Mouse (Mus musculus) left cerebral cortex, adult 2 months (tissue): ENCODE results near the gene Xab2. TPM values are rescaled to one million over a fixed set of nuclear protein-coding genes. Genes with fewer than 3 reads are reported as not detected.
"Not testable (repeated sequence)": the region's sequence is repeated elsewhere in the genome, so short reads cannot be mapped to it uniquely, and the experiment has no call there.

Source experiments
- DNase-seq, 2 experiments: peaks; one replicate each; pipeline ENCODE4 v3.0.0; 2021 to 2022; ENCODE audit warnings: low spot score in 2 of 2, mixed read lengths in 1 of 2; ENCODE audit errors: extremely low spot score in 1 of 2
- H3K27ac ChIP-seq: fragments of 200-600 bp; 2 replicates; pipeline ENCODE4 v1.8.1; 2022
- H3K4me3 ChIP-seq: fragments of 200-600 bp; 2 replicates; pipeline ENCODE4 v1.8.1; 2022
- CTCF ChIP-seq: fragments of 200-600 bp; IDR thresholded peaks from 2 replicates; pipeline ENCODE4 v1.8.1; 2022; ENCODE audit warnings: antibody characterized with exemption, mild to moderate bottlenecking, moderate library complexity
- intact Hi-C: fragments of 180-260 bp; cut with DNase I; formaldehyde crosslinking; loops from one replicate; pipeline ENCODE4 v1.15.1; 2025
- total RNA-seq, 2 experiments: library from RNA; stranded (reverse); gene quantifications; 2 replicates each; pipeline ENCODE4 v1.2.3; 2021

Gene Xab2
- total RNA-seq, 2 experiments from 2014 or later: 37.3 to 38.4 TPM

DNA sequence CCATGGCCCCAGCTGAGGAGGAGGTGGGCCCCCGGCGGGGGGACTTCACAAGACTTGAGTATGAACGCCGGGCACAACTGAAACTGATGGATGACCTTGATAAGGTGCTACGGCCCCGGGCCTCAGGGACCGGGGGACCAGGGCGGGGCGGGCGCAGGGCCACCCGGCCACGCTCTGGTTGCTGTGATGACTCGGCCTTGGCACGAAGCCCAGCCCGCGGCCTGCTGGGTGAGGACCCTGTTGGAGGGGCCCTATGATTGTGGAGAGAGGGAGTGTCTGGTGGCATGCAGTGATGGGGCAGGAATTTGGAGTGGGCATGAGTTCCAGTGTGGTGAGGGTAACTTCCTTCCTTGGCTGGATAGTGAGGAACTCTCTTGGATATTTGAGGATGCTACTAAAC lies 14.5 kb downstream of the Xab2 start:
- Histone ChIP-seq H3K4me3 (no peak overlapping the region), H3K27ac (no peak overlapping the region)
- intact Hi-C loops: no loop called here
- no peak for TF ChIP-seq CTCF
- DNase-seq: no peak

DNA sequence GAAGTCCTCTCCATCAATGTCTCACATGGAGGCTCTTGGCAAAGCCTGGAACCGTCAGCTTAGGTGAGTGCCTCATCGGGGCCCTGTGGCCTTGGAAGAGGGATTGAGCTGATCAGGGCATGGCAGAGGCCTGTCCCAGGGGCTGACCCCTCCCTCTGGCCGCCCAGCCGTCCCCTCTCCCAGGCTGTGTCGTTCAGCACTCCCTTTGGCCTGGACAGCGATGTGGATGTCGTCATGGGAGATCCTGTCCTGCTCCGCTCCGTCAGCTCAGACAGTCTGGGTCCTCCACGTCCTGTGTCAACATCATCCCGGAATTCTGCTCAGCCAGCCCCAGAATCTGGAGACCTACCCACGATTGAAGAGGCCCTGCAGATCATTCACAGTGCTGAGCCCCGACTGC lies 17.7 kb downstream of the Xab2 start:
- H3K4me3 ChIP-seq: no peak overlapping the region
- TF ChIP-seq CTCF: no peak

GRCm38 (mm10) chr8:3600401-3600800 lies 20.7 kb downstream of the Xab2 start:
- intact Hi-C loops: no loop called here
- TF ChIP-seq CTCF: no peak
- H3K4me3 ChIP-seq: no peak overlapping the region
- no peak for DNase-seq
- H3K27ac ChIP-seq: no peak overlapping the region

More for the DNA sequence above, 17.7 kb downstream of the Xab2 start:
- H3K27ac ChIP-seq: no peak overlapping the region
- intact Hi-C loops: no loop called here
- DNase-seq: no peak

- Histone ChIP-seq H3K27ac (no peak overlapping the region), H3K4me3 (no peak overlapping the region)
- no peak for DNase-seq
- TF ChIP-seq CTCF: no peak
- intact Hi-C loops: no loop called here
Measured at GRCm38 (mm10) chr8:3599219-3599618, 21.9 kb downstream of the Xab2 start.

DNA sequence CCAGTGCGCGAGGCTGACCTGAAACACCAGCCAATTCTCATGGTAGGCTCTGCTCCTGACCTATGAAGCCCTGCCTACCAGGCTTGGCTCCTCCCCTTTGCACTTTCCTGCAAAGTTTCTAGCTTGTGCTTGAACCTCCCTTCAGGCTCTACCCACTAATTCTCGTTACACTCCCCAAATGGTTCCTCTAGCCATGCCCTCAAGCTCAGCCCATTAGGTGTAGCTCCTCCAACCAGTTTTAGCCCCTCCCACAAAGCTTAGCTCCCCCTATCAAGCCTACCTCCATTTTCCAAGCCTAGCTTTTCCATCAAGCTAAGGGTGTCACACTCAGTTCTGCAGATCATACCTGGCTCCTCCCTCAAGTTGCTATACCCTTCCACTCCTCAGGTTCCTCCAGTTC lies 23.1 kb downstream of the Xab2 start:
- Histone ChIP-seq H3K4me3 (no peak overlapping the region), H3K27ac (no peak overlapping the region)
- intact Hi-C loops: no loop called here
- no peak for DNase-seq
- TF ChIP-seq CTCF: no peak

DNA sequence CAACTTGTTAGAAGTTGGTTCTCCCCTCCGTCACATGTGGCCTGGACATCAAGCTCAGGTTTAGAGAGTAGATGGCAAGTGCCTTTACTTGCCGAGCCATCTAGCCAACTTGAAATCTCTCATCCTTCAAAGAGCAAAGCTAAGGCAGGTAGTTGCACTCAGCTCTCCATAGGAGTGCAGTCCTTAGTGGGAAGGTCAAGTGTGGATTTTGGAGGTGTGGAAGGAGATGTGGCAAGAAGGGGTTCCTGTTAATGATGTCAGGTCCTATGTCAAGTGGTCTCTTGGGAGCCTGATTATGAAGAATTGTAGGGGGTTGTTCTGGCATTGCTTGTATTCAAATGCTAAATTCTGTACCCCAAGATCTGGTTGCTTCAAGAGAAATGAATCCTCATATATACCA lies 26.6 kb downstream of the Xab2 start:
- intact Hi-C loops: no loop called here
- DNase-seq: no peak
- H3K4me3 ChIP-seq: no peak overlapping the region
- H3K27ac ChIP-seq: no peak overlapping the region
- no peak for TF ChIP-seq CTCF

DNA sequence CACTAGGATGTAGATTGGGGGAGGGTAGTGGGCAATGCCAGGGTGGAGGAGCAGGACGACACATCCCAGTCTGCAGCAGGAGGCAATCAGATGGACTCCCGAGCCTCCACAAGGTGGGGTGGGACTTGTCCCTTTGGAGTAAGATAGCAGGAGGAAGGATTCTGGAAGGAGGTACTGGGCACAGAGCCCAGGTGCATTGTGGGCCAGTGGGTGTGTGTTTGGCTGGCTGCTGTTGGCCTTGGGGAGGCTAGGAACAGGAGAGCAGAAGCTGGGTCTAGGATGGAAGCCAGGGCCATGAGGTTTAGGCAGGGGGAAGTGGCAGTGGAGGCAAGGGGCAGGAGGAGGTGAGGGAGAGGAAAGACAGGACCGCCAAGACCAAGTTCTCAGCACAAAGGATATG lies 27.6 kb downstream of the Xab2 start:
- intact Hi-C loops: no loop called here
- Histone ChIP-seq H3K4me3 (no peak overlapping the region), H3K27ac (no peak overlapping the region)
- no peak for TF ChIP-seq CTCF
- DNase-seq: no peak

GRCm38 (mm10) chr8:3588258-3588633 lies 32.9 kb downstream of the Xab2 start:
- DNase-seq: peak in 1 of 2 experiments; percentile 14
- intact Hi-C loops: no loop called here
- H3K27ac ChIP-seq: peak overlapping the region; percentile 67
- no peak for TF ChIP-seq CTCF
- H3K4me3 ChIP-seq: peak overlapping the region; percentile 75

- intact Hi-C loops: no loop called here
Measured at GRCm38 (mm10) chr8:3587391-3588257, 33.5 kb downstream of the Xab2 start.

DNA sequence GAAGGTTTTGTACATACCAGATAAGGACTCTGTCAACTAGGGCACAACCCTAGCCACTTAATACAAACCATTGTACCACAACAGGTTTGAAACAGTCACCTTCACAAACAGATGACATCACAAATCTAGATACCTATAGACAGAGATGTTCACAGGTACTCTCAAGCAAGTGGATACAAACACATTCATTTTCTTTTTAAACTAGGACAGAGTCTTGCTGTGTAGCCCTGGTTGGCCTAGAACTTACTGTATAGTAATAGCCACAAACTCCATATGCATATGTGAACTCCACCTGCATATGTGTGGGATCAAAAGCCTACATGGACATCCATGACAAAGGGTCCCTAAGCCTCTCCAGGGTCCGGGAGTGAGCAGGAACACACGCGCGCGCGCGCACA lies 34.1 kb downstream of the Xab2 start, which contains the start of gene Camsap3:
Gene Camsap3, plus strand, starts transcription at position 301 of the 398 bp plus-strand sequence.
- DNase-seq: no peak
- Histone ChIP-seq H3K4me3 (peak within 1 kb of the TSS; percentile 75), H3K27ac (peak within 1 kb of the TSS; percentile 67)
- intact Hi-C loops: no loop called here
- no peak for TF ChIP-seq CTCF

More at GRCm38 (mm10) chr8:3587391-3588257, 33.5 kb downstream of the Xab2 start:
- peak overlapping the region; percentile 75 for H3K4me3 ChIP-seq
- peak overlapping the region; percentile 67 for H3K27ac ChIP-seq
- DNase-seq: peak; percentile 78 to 81
- TF ChIP-seq CTCF: no peak

DNA sequence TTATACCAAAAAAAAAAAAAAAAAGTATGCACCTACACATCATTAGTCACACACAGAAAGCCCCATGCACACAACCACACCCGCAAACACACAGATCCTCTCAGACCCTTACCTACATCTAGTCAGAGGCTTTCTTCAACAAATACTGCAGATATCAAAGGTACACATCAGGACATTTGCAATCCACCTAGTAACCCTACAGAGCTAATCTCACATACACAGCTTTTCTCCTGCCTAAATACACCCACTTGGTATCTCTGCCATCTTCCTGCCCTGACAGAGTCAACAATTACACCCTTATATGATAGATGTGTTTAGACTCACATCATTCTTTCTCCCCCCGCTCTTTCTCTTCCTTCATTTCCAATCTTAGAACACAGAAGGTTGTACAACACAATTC lies 34.7 kb downstream of the Xab2 start:
- no peak for DNase-seq
- intact Hi-C loops: no loop called here
- TF ChIP-seq CTCF: no peak

GRCm38 (mm10) chr8:3581961-3582360 lies 39.2 kb downstream of the Xab2 start:
- DNase-seq, H3K4me3 ChIP-seq, H3K27ac ChIP-seq, intact Hi-C loops: not testable (repeated sequence)

More for the DNA sequence above, 34.7 kb downstream of the Xab2 start:
- Histone ChIP-seq H3K27ac (no peak overlapping the region), H3K4me3 (no peak overlapping the region)
